Mouse (Mus musculus): ENCODE measurements around the gene Uba52. TPM values are rescaled to one million over a fixed set of nuclear protein-coding genes. Genes with fewer than 3 reads are reported as not detected.

The Uba52 gene
- total and polyA plus RNA-seq, 3 experiments, result 626 to 1,595 (median 1,480) TPM

DNA sequence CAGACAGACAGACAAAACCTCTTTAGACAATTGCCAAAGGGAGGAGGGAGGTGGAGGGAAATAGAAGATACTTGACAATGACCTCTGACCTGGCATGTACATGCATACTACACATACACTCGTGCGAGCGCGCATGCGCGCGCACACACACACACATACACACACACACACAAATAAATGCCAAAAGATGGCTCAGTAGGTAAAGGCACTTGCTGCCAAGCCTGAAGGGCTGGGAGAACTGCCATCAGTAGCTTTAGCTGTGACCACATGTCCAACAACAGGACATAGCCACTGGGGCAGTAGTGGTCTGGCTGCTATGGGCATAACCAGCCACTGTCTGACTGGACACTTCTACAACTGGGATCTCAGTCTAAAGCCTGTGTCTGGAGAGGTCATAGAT, 38.7 kb downstream of the Uba52 start:
- H3K27me3 ChIP-seq (ENCODE audit: control insufficient read depth, insufficient read depth, low read length), result no peaks in the 10 kb centered on the region
- H3K27ac ChIP-seq, result no peak overlapping the region
- intact Hi-C loops (cut with DNase I), result loop anchor here (2.0 kb wide), 1 partner anchor 17 kb away; no protein-coding TSS in a partner anchor
- H3K4me3 ChIP-seq, result no peak overlapping the region
- DNase-seq, result no peak
- no peaks in the 10 kb centered on the region for H3K79me2 ChIP-seq (replicated peaks; ENCODE audit: control insufficient read depth, insufficient read depth, low read length)
- TF ChIP-seq EP300 (IDR thresholded peaks at IDR 0.05; ENCODE audit: insufficient read depth, low read depth, low read length), result no peak
- no peak for TF ChIP-seq POLR2A (IDR thresholded peaks at IDR 0.05; ENCODE audit: insufficient read depth, low read depth, low read length)
- TF ChIP-seq CTCF (IDR thresholded peaks at IDR 0.05), result no peak
- peaks cover 29% of the 10 kb centered on the region for H3K4me1 ChIP-seq (ENCODE audit: control insufficient read depth, insufficient read depth, low read length)
- H3K9ac ChIP-seq (ENCODE audit: low read depth, low read length), result no peak overlapping the region
- no peaks in the 10 kb centered on the region; the same call in 1 of the 2 replicates for H3K36me3 ChIP-seq (ENCODE audit: control insufficient read depth, insufficient read depth, low read length)
- 98% methylated on average over 7 of the region's 7 CpGs for WGBS

DNA sequence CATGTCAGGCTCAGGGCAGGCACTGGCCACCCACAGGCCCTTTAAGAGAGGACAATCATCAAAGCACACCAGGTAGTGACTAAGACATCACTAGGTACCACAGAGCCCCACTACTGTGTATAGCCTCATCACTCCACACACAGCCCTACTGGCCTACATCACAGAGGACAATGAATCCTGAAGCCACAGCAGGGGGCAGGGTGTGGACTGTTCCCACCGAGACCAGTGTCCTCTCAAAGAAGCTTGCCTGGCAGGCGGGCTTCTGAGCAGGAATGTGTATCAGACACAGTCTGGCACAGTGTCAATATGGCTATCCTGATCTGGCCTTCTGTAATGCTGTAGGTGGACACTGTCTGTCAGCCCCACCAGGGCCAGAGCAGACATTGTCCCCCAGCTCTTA, 40.7 kb downstream of the Uba52 start:
- H3K4me1 ChIP-seq (ENCODE audit: control insufficient read depth, insufficient read depth, low read length), result peaks cover 36% of the 10 kb centered on the region
- TF ChIP-seq POLR2A (IDR thresholded peaks at IDR 0.05; ENCODE audit: insufficient read depth, low read depth, low read length) (no peak), EP300 (IDR thresholded peaks at IDR 0.05; ENCODE audit: insufficient read depth, low read depth, low read length) (no peak), CTCF (IDR thresholded peaks at IDR 0.05) (no peak)
- 47% methylated on average over 2 of the region's 2 CpGs for WGBS
- no peak for DNase-seq
- no peak overlapping the region for H3K9ac ChIP-seq (ENCODE audit: low read depth, low read length)
- no peaks in the 10 kb centered on the region for H3K36me3 ChIP-seq (ENCODE audit: control insufficient read depth, insufficient read depth, low read length)
- intact Hi-C loops (cut with DNase I), result no loop called here
- H3K27ac ChIP-seq, result peak overlapping the region; percentile 18
- H3K27me3 ChIP-seq (ENCODE audit: control insufficient read depth, insufficient read depth, low read length), result no peaks in the 10 kb centered on the region
- H3K4me3 ChIP-seq, result no peak overlapping the region
- no peaks in the 10 kb centered on the region for H3K79me2 ChIP-seq (replicated peaks; ENCODE audit: control insufficient read depth, insufficient read depth, low read length)

DNA sequence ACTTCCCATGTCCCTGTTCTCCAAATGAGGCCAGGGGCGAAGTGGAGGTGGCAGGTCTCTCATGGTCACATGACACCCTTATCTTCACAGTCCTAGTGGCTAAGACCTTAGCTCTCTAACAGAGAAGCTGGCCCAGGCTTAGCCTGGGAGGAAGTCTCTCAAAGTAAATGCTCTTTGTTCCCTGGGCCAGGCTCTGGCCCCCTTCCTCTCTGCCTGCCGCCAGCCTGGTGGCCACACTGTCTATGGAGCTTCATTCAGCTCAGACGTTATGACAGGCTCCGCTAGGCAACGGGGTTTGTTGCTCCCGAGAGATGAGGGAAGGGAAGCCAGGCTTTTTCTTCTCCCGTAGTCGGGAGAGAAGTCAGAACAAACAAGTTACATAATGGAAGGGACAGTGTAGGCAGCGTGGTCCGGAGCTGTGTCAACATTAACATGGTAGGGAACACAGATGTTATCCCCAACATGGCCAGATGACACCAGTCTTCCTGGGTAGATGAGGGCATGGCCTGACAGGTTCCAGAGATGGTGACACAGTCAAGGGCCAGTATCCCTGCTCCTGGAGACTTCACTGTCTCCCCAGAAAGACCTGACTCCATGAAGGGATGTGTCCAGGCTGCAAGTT, 41.2 kb downstream of the Uba52 start:
- WGBS, result 14% methylated on average over 10 of the region's 10 CpGs
- TF ChIP-seq POLR2A (IDR thresholded peaks at IDR 0.05; ENCODE audit: insufficient read depth, low read depth, low read length), result no peak
- TF ChIP-seq EP300 (IDR thresholded peaks at IDR 0.05; ENCODE audit: insufficient read depth, low read depth, low read length), result 0 out of 2 replicates have a peak, but pooled peaks have one; percentile 45
- Histone ChIP-seq H3K27ac (peak overlapping the region; percentile 18), H3K4me1 (ENCODE audit: control insufficient read depth, insufficient read depth, low read length) (peaks cover 36% of the 10 kb centered on the region), H3K4me3 (no peak overlapping the region), H3K27me3 (ENCODE audit: control insufficient read depth, insufficient read depth, low read length) (no peaks in the 10 kb centered on the region), H3K9ac (ENCODE audit: low read depth, low read length) (no peak overlapping the region), H3K79me2 (replicated peaks; ENCODE audit: control insufficient read depth, insufficient read depth, low read length) (no peaks in the 10 kb centered on the region), H3K36me3 (ENCODE audit: control insufficient read depth, insufficient read depth, low read length) (no peaks in the 10 kb centered on the region)
- intact Hi-C loops (cut with DNase I), result no loop called here
- no peak for DNase-seq

DNA sequence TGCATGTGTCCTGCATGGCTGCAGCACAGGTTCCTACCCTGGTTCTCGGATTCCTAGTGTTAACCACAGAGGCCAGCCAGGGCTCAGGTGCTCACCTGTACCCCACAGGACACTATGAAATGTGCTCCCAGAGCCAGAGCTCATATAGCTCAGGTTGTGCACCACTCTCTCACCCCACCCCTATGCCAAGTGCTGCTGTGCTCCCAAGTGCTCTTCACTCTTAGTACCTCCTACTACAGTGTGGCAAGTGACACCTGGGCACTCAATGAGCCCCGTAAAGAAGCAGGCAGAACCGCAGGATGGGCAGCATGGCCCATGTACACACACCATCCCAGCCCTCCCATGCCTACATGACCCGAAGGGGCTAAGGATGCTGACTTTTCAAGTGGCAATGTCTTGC, 41.9 kb downstream of the Uba52 start:
- TF ChIP-seq CTCF (IDR thresholded peaks at IDR 0.05) (no peak), EP300 (IDR thresholded peaks at IDR 0.05; ENCODE audit: insufficient read depth, low read depth, low read length) (no peak), POLR2A (IDR thresholded peaks at IDR 0.05; ENCODE audit: insufficient read depth, low read depth, low read length) (no peak)

DNA sequence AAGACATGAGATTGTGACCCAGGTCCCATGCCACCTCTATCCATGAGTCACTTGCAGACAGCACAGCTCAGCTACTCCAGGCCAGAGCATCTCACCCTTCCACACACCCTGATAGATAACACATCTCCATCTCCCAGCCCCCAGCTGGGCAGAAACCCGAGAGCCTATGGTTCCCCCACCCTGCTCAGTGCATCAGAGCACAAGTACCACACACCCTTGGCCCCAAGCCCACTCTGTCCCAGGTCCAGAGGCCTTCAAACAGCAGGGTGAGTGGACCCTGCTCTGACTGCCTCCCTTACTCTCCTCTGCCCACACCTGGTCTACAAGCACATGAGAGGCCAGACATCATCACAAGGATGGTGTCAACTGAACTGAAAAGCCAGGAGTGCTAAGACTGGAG, 42.7 kb downstream of the Uba52 start:
- Histone ChIP-seq H3K4me1 (ENCODE audit: control insufficient read depth, insufficient read depth, low read length) (peaks cover 37% of the 10 kb centered on the region), H3K27ac (peak overlapping the region; percentile 71; the same call in 1 of the 2 replicates), H3K9ac (ENCODE audit: low read depth, low read length) (no peak overlapping the region), H3K27me3 (ENCODE audit: control insufficient read depth, insufficient read depth, low read length) (no peaks in the 10 kb centered on the region), H3K36me3 (ENCODE audit: control insufficient read depth, insufficient read depth, low read length) (no peaks in the 10 kb centered on the region), H3K79me2 (replicated peaks; ENCODE audit: control insufficient read depth, insufficient read depth, low read length) (no peaks in the 10 kb centered on the region; the same call in 1 of the 2 replicates), H3K4me3 (no peak overlapping the region)
- DNase-seq, result no peak
- intact Hi-C loops (cut with DNase I), result no loop called here
- no peak for TF ChIP-seq CTCF (IDR thresholded peaks at IDR 0.05)
- no peak for TF ChIP-seq EP300 (IDR thresholded peaks at IDR 0.05; ENCODE audit: insufficient read depth, low read depth, low read length)
- TF ChIP-seq POLR2A (IDR thresholded peaks at IDR 0.05; ENCODE audit: insufficient read depth, low read depth, low read length), result no peak
- 63% methylated on average over 1 of the region's 1 CpGs for WGBS

More for the DNA sequence above, 41.9 kb downstream of the Uba52 start:
- intact Hi-C loops (cut with DNase I), result no loop called here
- peaks cover 37% of the 10 kb centered on the region for H3K4me1 ChIP-seq (ENCODE audit: control insufficient read depth, insufficient read depth, low read length)
- H3K4me3 ChIP-seq, result no peak overlapping the region
- no peaks in the 10 kb centered on the region for H3K27me3 ChIP-seq (ENCODE audit: control insufficient read depth, insufficient read depth, low read length)
- H3K27ac ChIP-seq, result peak overlapping the region; percentile 18; the same call in 1 of the 2 replicates
- no peak for DNase-seq
- 95% methylated on average over 4 of the region's 4 CpGs for WGBS
- no peaks in the 10 kb centered on the region; the same call in 1 of the 2 replicates for H3K79me2 ChIP-seq (replicated peaks; ENCODE audit: control insufficient read depth, insufficient read depth, low read length)
- no peaks in the 10 kb centered on the region for H3K36me3 ChIP-seq (ENCODE audit: control insufficient read depth, insufficient read depth, low read length)
- H3K9ac ChIP-seq (ENCODE audit: low read depth, low read length), result no peak overlapping the region

DNA sequence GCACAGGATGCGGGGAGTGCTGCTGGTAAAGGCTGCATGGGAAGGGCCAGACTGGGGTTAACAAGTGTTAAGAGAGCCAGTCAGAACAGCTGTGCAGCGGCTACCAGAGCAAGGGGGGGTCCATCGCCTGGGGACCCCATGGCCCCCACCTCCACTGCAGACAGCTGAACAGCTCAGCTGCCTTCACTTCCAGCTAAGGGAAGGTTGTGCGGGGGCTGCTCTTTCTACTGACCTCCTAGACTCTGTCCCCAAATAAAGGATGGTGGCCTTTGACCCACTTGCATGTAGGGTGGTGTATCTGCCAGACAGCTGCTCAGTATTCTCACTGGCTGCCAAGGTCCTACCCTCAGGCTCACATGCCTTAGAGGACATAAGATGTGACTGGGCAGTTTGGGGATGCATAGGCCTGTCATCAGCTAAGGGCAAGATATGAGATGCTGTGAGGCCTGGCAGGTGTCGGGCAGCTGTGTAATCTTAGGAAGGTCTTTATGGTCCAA, 43.3 kb downstream of the Uba52 start:
- no peak for TF ChIP-seq CTCF (IDR thresholded peaks at IDR 0.05)
- no peak for TF ChIP-seq EP300 (IDR thresholded peaks at IDR 0.05; ENCODE audit: insufficient read depth, low read depth, low read length)
- TF ChIP-seq POLR2A (IDR thresholded peaks at IDR 0.05; ENCODE audit: insufficient read depth, low read depth, low read length), result no peak
- H3K36me3 ChIP-seq (ENCODE audit: control insufficient read depth, insufficient read depth, low read length), result no peaks in the 10 kb centered on the region
- DNase-seq, result peak; percentile 48 to 58
- H3K79me2 ChIP-seq (replicated peaks; ENCODE audit: control insufficient read depth, insufficient read depth, low read length), result no peaks in the 10 kb centered on the region; the same call in 1 of the 2 replicates
- H3K4me1 ChIP-seq (ENCODE audit: control insufficient read depth, insufficient read depth, low read length), result peaks cover 39% of the 10 kb centered on the region
- peak overlapping the region; percentile 71 for H3K27ac ChIP-seq
- no peaks in the 10 kb centered on the region for H3K27me3 ChIP-seq (ENCODE audit: control insufficient read depth, insufficient read depth, low read length)
- 31% methylated on average over 5 of the region's 5 CpGs for WGBS
- intact Hi-C loops (cut with DNase I), result no loop called here
- H3K4me3 ChIP-seq, result peak overlapping the region; percentile 27; the same call in 1 of the 2 replicates
- H3K9ac ChIP-seq (ENCODE audit: low read depth, low read length), result no peak overlapping the region
